Mouse (Mus musculus) R1 (cell line): ENCODE measurements around the gene Cideb.

Experiments used
- DNase-seq: peaks from one replicate; pipeline ENCODE4 v3.0.0-alpha.2; 2018; ENCODE audit warnings: low read depth, low spot score

The Cideb gene

DNA sequence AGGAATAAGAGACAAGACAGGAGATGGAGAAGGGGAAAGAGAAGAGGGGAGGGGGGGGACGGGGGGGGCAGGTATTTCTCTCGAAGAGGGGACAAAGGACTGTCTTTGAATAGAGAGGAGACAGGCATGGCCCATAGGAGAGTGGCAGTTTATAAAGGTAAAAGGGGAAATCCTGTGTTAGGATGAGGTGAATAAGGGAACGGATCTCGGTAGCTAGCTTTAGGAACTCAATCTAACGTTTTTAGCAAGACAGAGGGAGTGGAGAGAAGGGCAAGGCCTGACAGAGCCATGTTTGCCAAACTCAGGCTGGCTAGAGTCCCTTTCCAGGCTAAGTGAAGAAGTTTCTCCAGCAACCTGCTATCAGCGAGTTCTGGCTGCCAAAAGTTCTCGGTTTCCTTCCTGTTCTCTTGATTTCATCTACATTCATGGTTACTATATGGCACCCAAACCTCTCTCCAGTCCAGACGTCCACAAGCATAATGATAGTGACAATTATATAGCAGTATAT lies 35.8 kb downstream of the Cideb start:
- no peak for DNase-seq

DNA sequence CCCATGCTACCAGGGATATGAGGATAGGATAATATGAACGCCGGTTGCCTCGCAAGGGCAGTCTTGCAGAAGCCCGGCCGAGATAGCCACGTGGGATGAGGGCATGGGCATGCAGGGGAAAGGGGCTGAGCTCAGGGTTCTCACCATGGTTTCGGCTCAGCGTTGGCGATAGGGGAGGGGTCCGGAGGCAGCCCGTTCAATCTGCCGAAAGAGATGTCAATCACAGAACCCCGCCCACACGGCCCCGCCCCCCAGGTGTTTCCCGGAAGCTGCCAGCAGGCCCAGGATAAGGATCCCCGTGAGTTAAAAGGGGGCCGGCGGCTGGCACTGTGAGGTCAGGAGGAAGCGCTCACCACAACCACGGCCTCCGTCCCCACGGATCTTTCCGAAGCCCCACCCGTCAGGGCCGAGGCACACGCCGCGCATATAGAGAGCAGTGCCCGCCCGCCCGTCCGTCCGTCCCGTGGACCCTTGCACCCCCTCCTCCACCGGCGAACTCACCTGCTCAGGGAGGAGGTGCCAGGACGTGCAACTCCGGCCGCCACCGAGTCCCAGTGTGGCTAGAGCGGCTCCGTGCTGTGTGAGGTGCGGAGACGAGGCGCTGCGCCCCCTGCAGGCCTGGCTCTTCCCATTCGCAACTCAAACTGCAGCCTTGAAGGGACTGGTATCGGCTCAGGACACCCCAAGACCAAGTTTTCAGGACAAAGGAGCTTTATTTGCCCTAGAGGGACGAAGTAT lies 36.4 kb downstream of the Cideb start, which contains the start of gene Rabggta:
TSS of gene Rabggta (minus strand) at position 564 of the 738 bp plus-strand sequence.
- DNase-seq, result peak; percentile 97

DNA sequence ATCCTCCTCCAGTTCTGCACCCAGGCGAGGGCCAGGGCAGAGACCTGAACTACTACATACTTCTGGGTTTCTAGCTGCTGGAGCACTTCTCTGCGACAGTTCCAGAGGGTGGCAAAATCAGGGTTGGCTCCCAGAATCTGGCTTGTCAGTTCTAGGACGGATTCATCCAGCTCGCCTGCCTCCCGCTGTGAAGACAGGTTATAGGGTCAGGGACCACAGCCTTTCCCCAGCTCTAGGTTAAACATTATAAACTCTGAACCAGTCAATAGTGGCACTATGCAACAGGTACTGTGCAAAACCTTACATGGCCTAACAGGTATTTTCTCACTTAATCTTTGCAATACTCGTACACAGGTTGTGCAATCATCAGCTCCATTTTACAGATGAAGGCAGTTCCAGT lies 37.2 kb downstream of the Cideb start:
- DNase-seq, result no peak

DNA sequence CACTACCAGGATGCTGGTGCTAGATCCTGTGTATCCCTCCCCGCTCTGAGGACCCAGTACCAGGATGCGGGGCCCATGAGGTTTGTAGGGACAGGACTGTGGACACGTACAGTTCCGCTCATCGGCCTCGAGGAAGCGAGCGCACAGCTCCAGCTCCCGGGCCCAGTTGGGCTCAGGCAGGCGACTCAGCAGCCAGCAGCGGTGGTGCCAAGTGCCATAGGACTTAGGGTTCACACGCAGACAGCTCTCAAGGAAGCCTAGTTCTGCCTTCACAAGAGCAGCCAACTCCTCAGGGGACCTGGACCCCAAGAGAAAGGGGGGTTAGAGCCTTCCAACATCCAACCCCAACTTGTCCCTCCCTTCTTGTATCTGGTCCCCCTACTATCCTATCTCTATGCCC lies 37.6 kb downstream of the Cideb start:
- no peak for DNase-seq

DNA sequence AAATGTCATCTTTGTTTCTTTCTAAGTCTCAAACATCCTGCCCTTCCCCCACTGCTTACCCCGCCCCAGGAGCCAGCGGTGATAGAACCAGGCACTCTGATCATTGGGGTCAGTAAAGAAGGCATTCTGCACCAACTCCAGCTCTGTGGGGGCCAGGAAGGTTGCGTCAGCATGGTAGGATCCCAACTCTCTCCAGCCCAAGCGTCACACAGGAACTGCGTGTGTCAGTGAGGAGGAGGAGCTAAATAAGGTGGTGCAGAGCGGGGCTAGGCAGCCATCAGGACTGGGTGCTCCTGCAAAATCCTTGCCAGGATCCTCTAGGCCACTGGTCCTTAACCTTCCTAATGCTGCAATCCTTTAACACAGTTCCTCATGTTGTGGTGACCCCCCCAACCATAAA lies 38.5 kb downstream of the Cideb start:
- DNase-seq, result peak; percentile 66

DNA sequence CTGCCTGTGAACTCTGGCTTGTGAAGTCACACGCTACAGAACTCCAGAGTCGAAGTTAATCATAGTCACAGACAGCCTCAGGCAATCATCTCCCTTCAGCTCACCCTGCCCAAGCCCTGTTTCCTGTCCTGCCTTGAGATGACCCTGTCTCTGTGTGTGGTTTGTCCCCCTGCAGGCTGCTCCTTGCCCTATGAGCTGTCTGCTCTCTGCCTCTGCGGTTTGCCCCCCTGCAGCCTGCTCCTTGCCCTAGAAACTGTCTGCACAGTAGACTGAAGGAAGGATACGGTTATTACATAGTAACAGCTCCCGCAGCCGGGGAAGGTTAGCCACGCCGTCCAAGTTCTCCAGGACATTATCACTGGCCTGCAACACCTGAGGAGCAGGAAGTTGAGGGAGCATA lies 41.4 kb downstream of the Cideb start:
- no peak for DNase-seq

DNA sequence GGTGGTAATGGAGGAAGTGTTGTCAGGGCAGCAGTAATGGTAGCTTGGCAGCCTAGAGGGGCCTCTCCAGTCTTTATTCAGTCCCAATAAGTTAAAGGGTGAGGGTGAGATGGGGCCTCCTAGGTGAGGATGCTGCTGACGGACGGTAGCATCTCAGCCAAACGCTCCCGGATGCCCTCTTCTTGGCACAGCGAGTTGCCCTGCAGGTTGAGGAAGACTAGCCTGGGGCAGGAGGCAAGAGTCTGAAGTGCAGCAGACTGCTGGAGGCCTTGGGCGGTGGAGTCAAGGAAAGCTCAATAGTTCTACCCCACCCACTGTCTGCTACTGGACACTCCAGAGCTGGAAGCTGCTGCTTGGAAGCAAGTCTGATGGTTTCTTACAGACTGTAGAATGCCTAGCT lies 42.0 kb downstream of the Cideb start:
- DNase-seq, result no peak

DNA sequence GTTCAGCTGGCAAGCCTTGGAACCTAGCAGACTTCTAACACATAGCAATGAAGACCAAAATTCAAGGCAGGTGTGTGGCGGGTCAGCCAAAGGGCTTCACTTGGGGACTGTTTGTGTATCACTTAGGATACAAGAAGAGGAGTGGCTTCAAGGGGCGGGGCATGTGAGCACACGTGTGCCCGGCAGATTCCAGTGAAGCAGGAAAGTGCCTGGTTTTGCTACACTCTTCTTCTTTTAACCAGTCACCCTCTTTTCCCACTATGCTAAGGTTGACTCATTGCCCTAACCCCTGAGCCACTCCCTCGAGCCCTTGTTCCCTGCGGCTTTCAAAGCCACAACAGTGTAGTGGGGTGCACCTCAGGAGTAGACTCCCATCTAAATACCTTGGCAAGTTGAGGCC lies 43.4 kb downstream of the Cideb start:
- DNase-seq, result peak; percentile 70

DNA sequence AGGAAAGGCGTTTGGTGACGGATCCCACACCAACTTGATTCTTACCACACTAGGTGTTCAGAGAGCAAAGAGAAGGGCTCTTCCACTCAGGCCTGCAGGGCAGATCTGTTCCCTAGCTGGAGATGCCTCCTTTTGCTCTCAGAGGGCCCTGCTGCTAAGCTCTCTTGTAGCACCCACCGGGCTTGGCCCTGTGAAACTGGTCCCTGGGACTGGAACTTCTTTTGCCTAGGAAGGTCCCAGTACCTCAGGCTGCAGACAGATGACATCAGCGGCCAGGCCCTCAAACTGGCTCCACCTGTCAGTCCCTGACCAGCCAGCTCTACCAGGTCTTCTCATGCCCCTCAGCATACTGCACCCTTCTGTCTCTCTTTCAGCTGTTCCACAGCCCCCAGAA lies 44.5 kb downstream of the Cideb start, which contains the start of gene Tgm1:
TSS of gene Tgm1 (minus strand) at position 198 of the 394 bp plus-strand sequence.
- no peak for DNase-seq

DNA sequence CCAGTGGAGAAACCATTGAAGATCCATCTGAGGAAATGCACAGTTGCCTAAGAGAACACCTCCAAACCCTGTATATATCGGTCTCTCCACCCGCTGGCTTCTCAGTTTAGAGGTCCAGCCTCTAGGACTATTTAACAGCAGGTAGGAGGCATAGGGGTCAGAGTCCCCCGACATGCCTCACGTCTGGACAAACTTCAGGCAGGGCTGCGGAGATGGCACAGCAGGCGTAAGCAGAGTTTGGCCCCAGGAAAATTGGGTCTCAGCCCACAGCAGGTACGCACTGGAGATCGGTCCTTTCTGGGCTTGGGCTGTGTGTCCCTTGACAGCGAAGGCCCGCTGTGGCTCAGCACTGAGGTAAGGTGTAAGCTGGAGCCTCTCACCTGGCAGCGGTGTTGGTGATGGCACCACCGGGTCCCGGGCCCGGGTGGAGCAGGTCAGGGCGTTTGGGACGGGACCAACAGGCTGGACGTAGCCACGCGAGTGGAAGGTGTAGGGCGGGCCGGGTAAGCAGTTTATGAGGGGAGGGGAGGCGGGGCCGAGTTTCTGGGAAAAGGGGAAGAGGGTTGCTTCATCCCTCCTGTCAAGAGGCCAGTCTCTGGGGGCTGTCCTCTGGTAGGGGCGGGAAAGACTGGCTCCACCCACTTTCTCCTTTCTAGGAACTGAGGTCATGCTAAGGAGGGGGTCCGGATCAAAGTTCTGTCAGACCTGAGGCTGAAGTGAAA lies 45.1 kb downstream of the Cideb start:
- DNase-seq, result peak; percentile 90

DNA sequence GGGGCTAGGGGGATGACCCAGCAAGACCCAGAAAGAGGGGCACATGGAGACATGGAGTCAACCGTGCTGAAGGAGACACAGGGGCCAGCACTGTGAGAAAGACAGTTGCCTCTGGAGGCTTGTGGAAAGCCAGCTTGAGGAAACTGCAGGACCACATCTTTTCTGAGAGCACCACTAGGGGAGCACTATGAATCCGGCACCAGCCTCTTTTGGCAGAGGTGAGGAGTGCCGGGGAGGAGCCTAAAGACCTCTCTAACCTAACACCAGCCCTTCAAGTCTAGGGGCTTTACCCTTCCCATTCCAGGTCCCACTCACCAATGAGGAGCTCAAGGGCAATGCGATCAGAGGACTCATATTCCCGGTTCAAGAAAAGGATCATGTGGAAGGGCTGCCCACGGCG lies 46.5 kb downstream of the Cideb start:
- DNase-seq, result peak; percentile 84

DNA sequence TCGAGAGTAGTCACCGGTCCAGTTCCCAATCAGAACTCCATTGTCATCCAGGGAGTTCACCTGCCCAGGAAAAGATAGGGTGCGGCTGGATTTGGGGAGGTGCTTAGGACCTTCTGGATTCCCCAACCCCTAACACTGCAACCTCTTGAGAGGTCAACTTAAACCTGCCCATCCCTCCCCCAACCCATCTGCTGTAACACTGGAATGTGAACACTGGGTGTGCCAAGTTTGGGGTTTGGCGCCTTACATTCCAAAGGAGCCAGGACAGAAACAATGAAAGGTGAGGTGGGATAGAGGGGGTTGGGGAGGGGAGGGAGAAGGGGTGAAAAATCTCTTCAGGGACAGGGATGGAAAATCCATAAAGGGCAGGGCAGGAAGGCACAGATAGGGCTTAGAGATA lies 48.7 kb downstream of the Cideb start:
- DNase-seq, result peak; percentile 99

DNA sequence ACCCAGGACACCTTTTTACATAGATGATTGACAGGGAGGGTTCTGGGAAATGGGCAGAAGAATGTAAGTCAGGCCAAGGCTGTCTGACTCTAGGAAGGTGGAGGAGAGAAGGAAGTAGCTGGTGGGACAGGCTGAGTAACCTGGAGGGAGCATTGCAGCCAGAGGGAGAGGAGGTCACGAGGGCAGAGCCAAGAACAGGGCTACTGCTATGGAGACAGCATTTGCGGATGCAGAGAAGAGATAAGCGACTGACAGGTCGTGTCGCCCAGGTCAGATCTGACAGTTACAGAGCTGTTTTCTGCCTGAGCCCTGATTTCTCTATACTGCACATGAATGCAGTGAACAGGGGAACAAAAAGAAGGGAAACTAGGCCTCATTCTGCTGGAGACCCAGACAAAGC lies 50.9 kb downstream of the Cideb start:
- no peak for DNase-seq

DNA sequence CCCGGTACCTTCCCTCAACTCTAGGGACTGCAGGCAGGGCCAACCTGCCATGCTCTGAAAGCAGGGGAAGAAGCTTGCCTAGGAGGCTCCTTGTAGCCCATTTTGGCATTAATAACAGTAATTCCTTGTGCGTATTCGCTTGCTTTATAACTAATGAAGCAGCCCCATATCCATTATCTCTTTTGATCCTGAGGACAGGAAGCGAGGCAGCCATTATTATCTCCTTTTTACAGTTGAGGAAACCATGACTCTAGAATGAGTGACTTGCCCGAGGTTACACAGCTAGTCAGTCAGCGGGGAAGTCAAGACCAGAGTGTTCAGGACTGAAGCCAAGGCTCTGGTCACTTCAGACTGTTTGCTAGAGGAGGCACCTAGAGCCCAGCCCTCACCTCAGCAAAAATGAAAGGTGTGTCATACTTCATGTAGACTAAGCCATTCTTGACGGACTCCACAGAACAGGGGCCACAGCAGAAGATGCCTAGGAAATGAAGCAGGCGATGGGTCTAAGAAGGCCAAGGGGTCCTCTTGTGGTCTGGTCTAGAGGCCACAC lies 52.1 kb downstream of the Cideb start:
- DNase-seq, result no peak
